Mouse (Mus musculus) limb, embryonic 15.5 days (tissue): ENCODE data around the gene Cd109. TPM values are rescaled to one million over a fixed set of nuclear protein-coding genes. Genes with fewer than 3 reads are reported as not detected.
A peak's percentile ranks its signal among the peaks of the same experiment; 100 is the strongest.

ENCODE experiments used
- ATAC-seq: fragments of 200-750 bp; cut with Nextera tagmentation; 2 replicates; pipeline ENCODE4 v1.8.0; 2017; ENCODE audit warnings: low read depth, moderate TSS enrichment; ENCODE audit not compliant: insufficient number of reproducible peaks, low FRiP score, low TSS enrichment
- H3K27ac ChIP-seq: fragments of 300-500 bp; sonication (generic); 2 replicates; pipeline ENCODE4 v1.5.1; 2015; ENCODE audit warnings: moderate library complexity, mild to moderate bottlenecking, inconsistent platforms
- H3K27me3 ChIP-seq: fragments of 300-500 bp; sonication (generic); 2 replicates; pipeline ENCODE4 v1.6.1; 2015; ENCODE audit warnings: inconsistent platforms
- H3K36me3 ChIP-seq: fragments of 300-500 bp; sonication (generic); 2 replicates; pipeline ENCODE4 v1.6.1; 2015; ENCODE audit warnings: inconsistent platforms
- H3K4me1 ChIP-seq: fragments of 300-500 bp; sonication (generic); 2 replicates; pipeline ENCODE4 v1.6.1; 2015; ENCODE audit warnings: inconsistent platforms
- H3K4me2 ChIP-seq: fragments of 300-500 bp; sonication (generic); 2 replicates; pipeline ENCODE4 v1.6.1; 2015; ENCODE audit warnings: mild to moderate bottlenecking, inconsistent platforms
- H3K4me3 ChIP-seq: fragments of 300-500 bp; sonication (generic); 2 replicates; pipeline ENCODE4 v1.5.1; 2015; ENCODE audit warnings: mild to moderate bottlenecking, inconsistent platforms
- H3K9ac ChIP-seq: fragments of 300-500 bp; sonication (generic); 2 replicates; pipeline ENCODE4 v1.6.1; 2015; ENCODE audit warnings: inconsistent platforms
- H3K9me3 ChIP-seq: fragments of 300-500 bp; sonication (generic); 2 replicates; pipeline ENCODE4 v1.6.1; 2016; ENCODE audit warnings: inconsistent platforms
- WGBS: fragments of 180-500 bp; shearing (Covaris S2); methylation state at CpG from one replicate; pipeline ENCODE4 v1.1.7; 2015; 5-methylcytosine and 5-hydroxymethylcytosine counted together
- polyA plus RNA-seq: library from polyadenylated mRNA; unstranded; fragments of >200 nt; fragmentation: Nextera tagmentation; extraction: Ambion mirVana; gene quantifications from 2 replicates; pipeline ENCODE4 v1.2.1, GENCODE M21; 2015

Gene Cd109
- polyA plus RNA-seq, 1 experiment from 2014 or later = 23.3 TPM

DNA sequence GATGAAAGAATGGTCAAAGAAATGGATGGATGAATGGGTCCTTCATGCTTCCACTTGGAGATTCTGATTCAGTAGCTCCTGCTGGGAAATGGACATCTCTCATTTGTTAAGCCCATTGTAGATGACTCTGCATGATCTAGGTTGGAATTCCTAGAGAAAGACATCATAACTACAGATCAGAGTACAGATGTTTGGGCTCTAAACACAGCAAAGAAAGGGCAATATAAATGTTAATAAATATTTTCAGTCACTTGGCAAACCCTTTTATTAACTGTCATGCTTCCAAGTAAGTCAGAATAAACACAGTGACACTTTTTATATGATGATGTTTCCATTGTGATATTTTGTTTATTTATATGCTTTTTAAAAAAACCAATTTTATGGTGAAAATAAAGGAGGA lies 34.1 kb downstream of the Cd109 start:
- no peak overlapping the region for H3K4me3 ChIP-seq
- H3K4me1 ChIP-seq = no peaks in the 10 kb centered on the region
- no peak overlapping the region for H3K27ac ChIP-seq
- ATAC-seq = no peak
- no peak overlapping the region for H3K9ac ChIP-seq
- no peak overlapping the region for H3K4me2 ChIP-seq
- H3K9me3 ChIP-seq = no peaks in the 10 kb centered on the region
- H3K36me3 ChIP-seq = no peaks in the 10 kb centered on the region
- no peaks in the 10 kb centered on the region for H3K27me3 ChIP-seq

DNA sequence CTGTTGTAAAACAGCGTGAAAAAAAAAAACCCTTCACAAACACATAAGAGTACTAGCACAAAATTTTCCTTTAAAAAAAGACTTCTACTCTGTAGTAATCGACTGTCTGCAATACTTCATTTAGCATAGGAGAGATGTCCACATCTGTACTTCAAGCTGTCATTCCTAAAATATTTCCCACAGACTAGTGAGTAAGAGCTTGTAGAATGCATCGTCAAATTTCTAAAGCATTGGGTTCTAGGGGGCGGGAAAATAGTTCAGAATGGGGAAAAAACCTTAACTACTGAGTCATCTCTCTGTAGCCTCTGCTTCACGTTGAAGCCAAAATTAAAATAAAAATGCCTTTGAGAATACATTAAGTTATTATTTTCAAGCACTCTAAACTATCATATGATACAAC lies 42.2 kb downstream of the Cd109 start:
- no peaks in the 10 kb centered on the region for H3K36me3 ChIP-seq
- ATAC-seq = no peak
- no peaks in the 10 kb centered on the region for H3K4me1 ChIP-seq
- no peak overlapping the region for H3K9ac ChIP-seq
- H3K27me3 ChIP-seq = no peaks in the 10 kb centered on the region
- no peak overlapping the region for H3K27ac ChIP-seq
- H3K9me3 ChIP-seq = no peaks in the 10 kb centered on the region
- WGBS = 65% methylated on average over 5 of the region's 5 CpGs
- no peak overlapping the region for H3K4me2 ChIP-seq
- H3K4me3 ChIP-seq = no peak overlapping the region

DNA sequence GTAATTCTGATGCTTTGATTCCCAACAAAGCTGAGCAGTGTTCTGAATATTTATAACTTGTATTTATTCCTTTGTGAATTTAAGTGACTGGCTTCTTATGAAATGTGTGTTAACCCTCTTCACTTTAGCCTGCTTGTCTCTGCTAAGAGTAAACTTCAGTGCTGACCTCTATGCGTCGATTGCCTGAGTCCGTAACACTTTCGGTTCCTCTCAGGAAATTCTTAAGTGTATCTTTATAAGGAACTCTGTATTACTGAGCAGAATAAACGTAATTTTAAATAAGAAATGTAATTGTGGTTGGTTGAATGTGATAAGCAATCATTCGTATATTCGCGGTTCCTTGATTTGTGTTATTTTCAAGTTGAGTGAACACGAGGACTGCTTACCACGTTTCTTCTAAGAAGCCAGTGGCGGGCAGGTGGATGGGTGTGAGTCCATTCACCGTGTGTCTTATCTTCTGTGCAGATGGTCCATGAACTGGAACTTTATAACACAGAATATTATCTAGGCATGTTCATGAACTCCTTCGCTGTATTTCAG lies 56.2 kb downstream of the Cd109 start:
- H3K9me3 ChIP-seq = no peaks in the 10 kb centered on the region
- no peak overlapping the region for H3K9ac ChIP-seq
- H3K27ac ChIP-seq = no peak overlapping the region
- H3K36me3 ChIP-seq = no peaks in the 10 kb centered on the region
- no peak overlapping the region for H3K4me3 ChIP-seq
- H3K4me2 ChIP-seq = no peak overlapping the region
- 88% methylated on average over 13 of the region's 13 CpGs for WGBS
- no peak for ATAC-seq
- no peaks in the 10 kb centered on the region for H3K27me3 ChIP-seq
- no peaks in the 10 kb centered on the region for H3K4me1 ChIP-seq

DNA sequence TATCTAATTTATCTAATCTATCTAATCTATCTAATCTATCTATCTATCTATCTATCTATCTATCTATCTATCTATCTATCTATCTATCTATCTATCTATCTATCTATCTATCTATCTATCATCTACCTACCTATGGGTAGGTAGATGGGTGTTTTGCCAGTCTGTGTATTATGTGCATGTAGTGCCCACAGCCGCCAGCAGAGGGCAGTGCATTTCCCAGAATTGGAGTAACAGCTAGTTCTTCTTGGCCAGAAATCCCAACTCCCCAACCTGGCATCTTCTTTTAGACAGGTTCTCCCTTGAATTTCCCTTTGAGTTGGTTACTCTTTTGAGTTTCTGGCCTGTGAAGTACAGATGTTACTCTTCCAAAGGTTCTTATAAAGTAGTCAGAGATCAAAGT lies 85.3 kb downstream of the Cd109 start:
- Histone ChIP-seq H3K9ac (no peak overlapping the region), H3K4me2 (no peak overlapping the region), H3K27me3 (no peaks in the 10 kb centered on the region), H3K27ac (no peak overlapping the region), H3K4me1 (no peaks in the 10 kb centered on the region), H3K4me3 (no peak overlapping the region), H3K9me3 (no peaks in the 10 kb centered on the region), H3K36me3 (no peaks in the 10 kb centered on the region)
- ATAC-seq = no peak
- WGBS = 0% methylated on average over 1 of the region's 1 CpGs

DNA sequence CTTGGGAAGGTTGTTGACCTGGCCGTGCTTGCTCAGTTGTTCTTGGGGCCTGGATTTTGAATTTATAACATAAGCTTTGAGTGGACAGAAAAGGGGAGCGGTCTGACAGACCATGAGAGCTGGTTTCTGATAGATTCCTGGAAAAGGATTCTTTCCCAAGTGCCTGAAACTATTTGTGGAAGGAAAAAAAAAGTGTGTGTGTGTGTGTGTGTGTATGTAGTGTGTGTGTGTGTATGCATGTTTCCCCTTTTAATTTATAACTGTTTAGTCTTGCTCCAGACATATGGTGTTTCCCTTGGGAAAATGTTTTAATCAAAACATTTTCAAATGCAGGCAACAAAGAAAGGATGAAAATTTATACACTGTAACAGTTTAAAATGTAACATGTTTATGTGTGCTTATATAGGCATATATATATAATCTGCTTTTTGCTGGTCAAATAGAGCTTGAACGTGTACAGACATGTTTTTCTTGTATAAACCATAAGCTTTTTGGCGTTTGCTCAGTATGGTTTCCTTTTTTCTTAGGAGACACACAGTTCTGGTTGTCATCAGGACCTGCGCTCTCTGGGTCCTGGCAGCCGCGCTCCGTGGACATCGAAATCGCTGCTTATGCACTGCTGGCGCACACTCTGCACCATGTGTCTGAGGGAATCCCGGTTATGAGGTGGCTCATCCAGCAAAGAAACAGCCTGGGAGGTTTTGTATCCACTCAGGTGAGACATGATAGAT lies 87.3 kb downstream of the Cd109 start:
- H3K4me1 ChIP-seq = no peaks in the 10 kb centered on the region
- H3K9ac ChIP-seq = no peak overlapping the region
- H3K4me3 ChIP-seq = no peak overlapping the region
- H3K4me2 ChIP-seq = no peak overlapping the region
- WGBS = 75% methylated on average over 12 of the region's 12 CpGs
- no peak for ATAC-seq
- no peaks in the 10 kb centered on the region for H3K9me3 ChIP-seq
- H3K27ac ChIP-seq = no peak overlapping the region
- no peaks in the 10 kb centered on the region for H3K36me3 ChIP-seq
- no peaks in the 10 kb centered on the region for H3K27me3 ChIP-seq

DNA sequence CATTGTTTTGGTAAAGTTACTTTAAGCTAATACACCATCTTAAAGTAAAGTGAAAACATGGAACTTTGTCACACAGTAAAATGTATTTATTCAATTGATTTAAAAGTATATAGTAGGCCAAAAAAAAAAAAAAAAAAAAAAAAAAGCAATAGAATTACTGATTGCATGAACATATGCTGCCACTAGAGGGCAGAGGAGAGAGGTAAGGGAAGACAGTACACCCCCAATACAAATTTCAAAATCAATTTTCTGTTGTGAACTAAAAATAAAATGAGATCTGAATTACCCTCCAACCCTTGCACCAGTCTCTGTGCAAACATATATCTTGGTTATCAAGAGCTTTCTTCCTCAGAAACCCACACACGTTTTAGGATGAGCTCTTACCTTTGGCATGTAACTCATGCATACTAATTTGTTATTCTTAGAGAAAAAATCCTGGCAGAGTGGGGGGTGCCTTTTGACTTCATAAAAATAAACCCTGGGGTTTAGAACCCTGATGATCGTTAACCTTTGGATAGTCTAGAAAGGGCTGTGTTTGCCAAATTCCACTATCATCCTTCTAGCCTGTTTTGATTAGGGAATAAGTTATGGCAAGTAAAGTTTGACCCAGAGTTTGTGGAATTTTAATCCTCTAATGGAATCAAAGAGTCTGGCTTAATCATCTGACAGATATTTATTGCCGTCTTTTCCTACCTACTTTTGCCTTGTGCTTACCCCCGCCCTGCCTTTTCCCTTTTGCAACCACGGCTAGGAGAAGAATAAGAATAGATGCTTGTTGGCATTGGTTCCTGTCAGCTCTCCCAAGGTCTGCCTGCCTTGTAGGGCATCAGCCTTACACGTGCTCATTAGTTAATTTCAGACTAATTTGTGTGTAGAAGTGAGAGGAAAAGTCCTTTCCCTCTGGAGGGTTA lies 105.8 kb downstream of the Cd109 start:
- Histone ChIP-seq H3K9ac (no peak overlapping the region), H3K27me3 (no peaks in the 10 kb centered on the region), H3K27ac (no peak overlapping the region), H3K4me3 (no peak overlapping the region), H3K36me3 (no peaks in the 10 kb centered on the region), H3K4me1 (no peaks in the 10 kb centered on the region), H3K9me3 (no peaks in the 10 kb centered on the region), H3K4me2 (no peak overlapping the region)
- 60% methylated on average over 6 of the region's 6 CpGs for WGBS
- ATAC-seq = no peak

DNA sequence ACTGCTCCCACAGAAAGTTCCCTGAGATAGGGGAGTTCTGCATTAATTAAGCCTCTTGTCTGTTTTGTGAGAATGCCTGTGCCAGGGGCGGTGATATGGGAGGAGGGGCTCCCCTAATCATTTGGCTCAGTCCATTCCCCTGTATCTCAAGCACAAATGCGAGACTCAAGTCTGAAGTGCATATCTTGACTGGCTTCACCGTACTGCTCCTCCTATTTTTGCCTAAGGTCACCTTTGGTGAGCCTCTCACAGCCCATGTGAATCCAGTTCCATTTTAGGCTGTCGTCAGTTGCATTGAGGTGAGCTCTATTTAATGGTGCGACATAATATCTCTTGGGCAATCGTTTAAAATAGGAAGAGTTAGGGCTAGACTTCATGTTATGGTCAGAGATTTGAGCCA lies 116.6 kb downstream of the Cd109 start:
- no peaks in the 10 kb centered on the region for H3K9me3 ChIP-seq
- no peak overlapping the region for H3K4me2 ChIP-seq
- no peaks in the 10 kb centered on the region for H3K4me1 ChIP-seq
- no peak for ATAC-seq
- no peak overlapping the region for H3K27ac ChIP-seq
- WGBS = 74% methylated on average over 6 of the region's 6 CpGs
- no peak overlapping the region for H3K9ac ChIP-seq
- H3K27me3 ChIP-seq = no peaks in the 10 kb centered on the region
- H3K4me3 ChIP-seq = no peak overlapping the region
- no peaks in the 10 kb centered on the region for H3K36me3 ChIP-seq

DNA sequence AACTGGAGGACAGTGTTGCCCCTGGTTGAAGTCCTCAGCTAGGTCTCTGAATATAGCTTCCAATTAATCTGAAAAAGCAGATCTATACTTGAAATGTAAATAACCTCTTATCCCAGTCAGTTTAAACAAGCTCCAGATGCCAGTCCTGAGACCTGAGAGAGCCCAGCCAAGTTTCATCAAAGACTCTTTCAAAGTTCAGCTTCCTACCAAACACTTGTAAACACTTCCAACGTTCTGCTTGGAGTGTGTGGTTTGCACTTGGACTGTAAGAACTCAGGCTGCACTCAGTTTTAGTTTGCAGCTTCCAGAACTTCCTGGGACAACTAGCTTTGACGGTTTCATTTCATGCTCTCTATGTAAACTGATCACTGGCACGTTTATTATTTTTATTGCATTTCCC lies 120.2 kb downstream of the Cd109 start:
- ATAC-seq = 0 out of 2 replicates have a peak, but pooled peaks have one; percentile 4

DNA sequence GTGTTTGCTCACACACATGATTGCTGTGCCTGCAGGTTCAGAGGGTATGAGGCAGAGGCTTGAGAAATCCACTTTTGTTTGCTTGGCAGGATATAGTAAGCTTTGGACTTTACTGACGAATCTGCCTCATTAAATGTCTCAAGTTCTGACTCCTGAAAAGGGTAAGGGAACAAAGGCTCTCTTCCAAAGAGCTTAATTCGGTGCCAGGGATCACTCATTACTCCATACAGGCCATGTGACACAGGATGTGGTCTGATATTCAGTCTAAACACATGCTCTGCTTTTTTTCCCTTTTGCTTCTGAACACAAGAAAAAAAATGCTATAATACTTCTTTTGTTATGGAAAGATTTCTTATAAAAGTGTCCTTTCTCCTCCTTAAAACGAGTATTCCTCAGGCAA lies 126.7 kb downstream of the Cd109 start:
- H3K9ac ChIP-seq = no peak overlapping the region
- H3K36me3 ChIP-seq = no peaks in the 10 kb centered on the region
- WGBS = 45% methylated on average over 3 of the region's 3 CpGs
- no peak overlapping the region for H3K4me2 ChIP-seq
- H3K9me3 ChIP-seq = no peaks in the 10 kb centered on the region
- H3K4me3 ChIP-seq = no peak overlapping the region
- 0 out of 2 replicates have a peak, but pooled peaks cover 4% of the 10 kb centered on the region for H3K4me1 ChIP-seq
- ATAC-seq = no peak
- no peak overlapping the region for H3K27ac ChIP-seq
- no peaks in the 10 kb centered on the region for H3K27me3 ChIP-seq

More for the DNA sequence above, 120.2 kb downstream of the Cd109 start:
- H3K36me3 ChIP-seq = no peaks in the 10 kb centered on the region
- H3K27me3 ChIP-seq = no peaks in the 10 kb centered on the region
- H3K4me3 ChIP-seq = no peak overlapping the region
- no peak overlapping the region for H3K4me2 ChIP-seq
- H3K9me3 ChIP-seq = no peaks in the 10 kb centered on the region
- WGBS = 25% methylated on average over 3 of the region's 3 CpGs
- H3K9ac ChIP-seq = no peak overlapping the region
- H3K4me1 ChIP-seq = 0 out of 2 replicates have a peak, but pooled peaks cover 4% of the 10 kb centered on the region
- H3K27ac ChIP-seq = no peak overlapping the region

DNA sequence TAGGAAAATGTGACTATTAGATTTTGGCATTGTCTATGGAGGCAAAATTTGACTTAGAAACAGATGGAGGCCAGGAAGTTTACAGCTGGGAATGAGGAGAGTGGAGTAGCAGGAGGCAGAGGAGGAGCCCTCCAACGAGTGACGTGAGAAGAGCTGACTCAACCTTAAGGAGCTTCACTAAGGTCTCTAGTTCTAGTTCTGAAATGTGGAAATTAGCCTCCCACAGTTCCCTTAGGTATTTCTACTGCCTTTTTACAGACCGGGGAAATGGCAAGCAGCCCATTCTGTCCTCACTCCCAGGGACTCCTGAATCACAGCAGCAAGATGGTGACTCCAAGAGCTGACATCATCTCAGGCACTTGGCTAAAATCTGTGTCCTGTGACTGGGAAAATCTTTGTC lies 134.9 kb downstream of the Cd109 start:
- no peak overlapping the region for H3K27ac ChIP-seq
- ATAC-seq = peak; percentile 44; the same call in 1 of the 2 replicates

More for the DNA sequence above, 134.9 kb downstream of the Cd109 start:
- Histone ChIP-seq H3K9ac (no peak overlapping the region), H3K4me2 (no peak overlapping the region), H3K9me3 (no peaks in the 10 kb centered on the region), H3K4me1 (0 out of 2 replicates have a peak, but pooled peaks cover 4% of the 10 kb centered on the region), H3K27me3 (no peaks in the 10 kb centered on the region), H3K4me3 (no peak overlapping the region), H3K36me3 (no peaks in the 10 kb centered on the region)
- WGBS = 37% methylated on average over 3 of the region's 3 CpGs
